Mouse (Mus musculus): ENCODE data around the gene Spint4. TPM values are rescaled to one million over a fixed set of nuclear protein-coding genes. Genes with fewer than 3 reads are reported as not detected.

Gene Spint4
- total and polyA plus RNA-seq, 3 experiments: not detected

- no peaks in the 10 kb centered on the region for H3K4me1 ChIP-seq (ENCODE audit: control insufficient read depth in 1 of 2, insufficient read depth in 2 of 2, low read length in 2 of 2)
- no peaks in the 10 kb centered on the region for H3K36me3 ChIP-seq (ENCODE audit: control insufficient read depth in 1 of 2, insufficient read depth in 2 of 2, low read length in 2 of 2)
- H3K79me2 ChIP-seq (ENCODE audit: control insufficient read depth, insufficient read depth, low read length, poor library complexity): no peaks in the 10 kb centered on the region
- no peak overlapping the region for H3K4me3 ChIP-seq (ENCODE audit: control insufficient read depth in 1 of 2, insufficient read depth in 1 of 2, low read depth in 2 of 2, low read length in 2 of 2)
- no peak overlapping the region for H3K27ac ChIP-seq (ENCODE audit: control insufficient read depth, low read depth, low read length)
- H3K9ac ChIP-seq (ENCODE audit: control insufficient read depth, low read depth, low read length, poor library complexity, severe bottlenecking): no peak overlapping the region
- no peaks in the 10 kb centered on the region for H3K9me3 ChIP-seq (replicated peaks; ENCODE audit: insufficient read depth, low read length)
- no peak for DNase-seq (ENCODE audit: low read depth, low spot score)
- TF ChIP-seq MYC (IDR thresholded peaks at IDR 0.05; ENCODE audit: low read depth, low read length) (no peak), SIN3A (IDR thresholded peaks at IDR 0.05; ENCODE audit: low read length) (no peak), POLR2A (IDR thresholded peaks at IDR 0.05; ENCODE audit: control insufficient read depth in 1 of 2, insufficient read depth in 1 of 2, low read depth in 1 of 2, low read length in 2 of 2, poor library complexity in 1 of 2) (no peak), CHD2 (IDR thresholded peaks at IDR 0.05; ENCODE audit: low read length) (no peak), JUND (IDR thresholded peaks at IDR 0.05; ENCODE audit: low read depth, low read length) (no peak), RCOR1 (IDR thresholded peaks at IDR 0.05; ENCODE audit: low read depth, low read length) (no peak), USF1 (IDR thresholded peaks at IDR 0.05; ENCODE audit: low read depth, low read length) (no peak), CTCF (IDR thresholded peaks at IDR 0.05 in 2 of 3, conservative IDR thresholded peaks at IDR 0.05 in 1 of 3; ENCODE audit: control insufficient read depth in 1 of 3, insufficient read depth in 1 of 3, low read depth in 2 of 3, low read length in 3 of 3, poor library complexity in 1 of 3, severe bottlenecking in 1 of 3) (no peak), MAZ (IDR thresholded peaks at IDR 0.05; ENCODE audit: low read depth, low read length) (no peak), RAD21 (IDR thresholded peaks at IDR 0.05; ENCODE audit: low read depth, low read length) (no peak), POLR2AphosphoS2 (IDR thresholded peaks at IDR 0.05; ENCODE audit: low read length) (no peak), EP300 (IDR thresholded peaks at IDR 0.05; ENCODE audit: low read depth in 1 of 2, low read length in 2 of 2) (no peak), BHLHE40 (IDR thresholded peaks at IDR 0.05; ENCODE audit: borderline replicate concordance, low read depth, low read length) (no peak), TBP (IDR thresholded peaks at IDR 0.05; ENCODE audit: low read depth, low read length) (no peak), GATA1 (IDR thresholded peaks at IDR 0.05; ENCODE audit: low read depth, low read length) (no peak), MAFK (IDR thresholded peaks at IDR 0.05; ENCODE audit: borderline replicate concordance, low read depth, low read length) (no peak), ZNF384 (IDR thresholded peaks at IDR 0.05; ENCODE audit: low read depth, low read length) (no peak), GABPA (IDR thresholded peaks at IDR 0.05; ENCODE audit: low read depth, low read length) (no peak), ELF1 (IDR thresholded peaks at IDR 0.05; ENCODE audit: low read depth, low read length) (no peak), TAL1 (IDR thresholded peaks at IDR 0.05; ENCODE audit: low read length) (no peak)
- H3K27me3 ChIP-seq (ENCODE audit: control insufficient read depth in 1 of 2, insufficient read depth in 2 of 2, low read length in 2 of 2): peaks cover 17 to 18% of the 10 kb centered on the region in 2 experiments
Observed at GRCm38 (mm10) chr2:164701761-164702160, 3.5 kb downstream of the Spint4 start.

GRCm38 (mm10) chr2:164704235-164704634 is 5.9 kb downstream of the Spint4 start:
- Histone ChIP-seq H3K79me2 (ENCODE audit: control insufficient read depth, insufficient read depth, low read length, poor library complexity) (no peaks in the 10 kb centered on the region), H3K36me3 (ENCODE audit: control insufficient read depth in 1 of 2, insufficient read depth in 2 of 2, low read length in 2 of 2) (no peaks in the 10 kb centered on the region), H3K27me3 (ENCODE audit: control insufficient read depth in 1 of 2, insufficient read depth in 2 of 2, low read length in 2 of 2) (peaks cover 5 to 10% of the 10 kb centered on the region in 2 experiments), H3K27ac (ENCODE audit: control insufficient read depth, low read depth, low read length) (no peak overlapping the region), H3K9ac (ENCODE audit: control insufficient read depth, low read depth, low read length, poor library complexity, severe bottlenecking) (no peak overlapping the region), H3K4me3 (ENCODE audit: control insufficient read depth in 1 of 2, insufficient read depth in 1 of 2, low read depth in 2 of 2, low read length in 2 of 2) (no peak overlapping the region), H3K9me3 (replicated peaks; ENCODE audit: insufficient read depth, low read length) (no peaks in the 10 kb centered on the region), H3K4me1 (ENCODE audit: control insufficient read depth in 1 of 2, insufficient read depth in 2 of 2, low read length in 2 of 2) (no peaks in the 10 kb centered on the region)
- no peak for TF ChIP-seq UBTF (IDR thresholded peaks at IDR 0.05; ENCODE audit: borderline replicate concordance, insufficient read depth, low read depth, low read length)
- no peak for TF ChIP-seq NELFE (IDR thresholded peaks at IDR 0.05; ENCODE audit: low read depth, low read length)
- no peak for TF ChIP-seq MAFK (IDR thresholded peaks at IDR 0.05; ENCODE audit: borderline replicate concordance, low read depth, low read length)
- no peak for TF ChIP-seq ZNF384 (IDR thresholded peaks at IDR 0.05; ENCODE audit: low read depth, low read length)
- TF ChIP-seq GABPA (IDR thresholded peaks at IDR 0.05; ENCODE audit: low read depth, low read length): no peak
- peak; percentile 7; the same call in 1 of the 2 replicates for TF ChIP-seq RAD21 (IDR thresholded peaks at IDR 0.05; ENCODE audit: low read depth, low read length)
- TF ChIP-seq EP300 (IDR thresholded peaks at IDR 0.05; ENCODE audit: low read depth in 1 of 2, low read length in 2 of 2): no peak
- no peak for TF ChIP-seq SIN3A (IDR thresholded peaks at IDR 0.05; ENCODE audit: low read length)
- TF ChIP-seq CTCF (IDR thresholded peaks at IDR 0.05 in 2 of 3, conservative IDR thresholded peaks at IDR 0.05 in 1 of 3; ENCODE audit: control insufficient read depth in 1 of 3, insufficient read depth in 1 of 3, low read depth in 2 of 3, low read length in 3 of 3, poor library complexity in 1 of 3, severe bottlenecking in 1 of 3): peak in 2 of 3 experiments; percentile 30 to 32; a peak in 4 of 6 replicates
- no peak for TF ChIP-seq ZC3H11A (IDR thresholded peaks at IDR 0.05; ENCODE audit: low read depth, low read length)
- TF ChIP-seq POLR2AphosphoS2 (IDR thresholded peaks at IDR 0.05; ENCODE audit: low read length): no peak
- TF ChIP-seq RCOR1 (IDR thresholded peaks at IDR 0.05; ENCODE audit: low read depth, low read length): no peak
- peak; percentile 14 for DNase-seq (ENCODE audit: low read depth, low spot score)

Data from MEL (cell line).